Mouse (Mus musculus) C2C12 (cell line): ENCODE measurements around the gene Cul9.

ENCODE experiments used
- CEBPB ChIP-seq: IDR thresholded peaks from one replicate; pipeline ENCODE4 v1.6.1; 2011; ENCODE audit warnings: low read depth, mild to moderate bottlenecking, control low read depth, moderate library complexity
- CTCF ChIP-seq: IDR thresholded peaks from one replicate; pipeline ENCODE4 v1.5.1; 2011; ENCODE audit not compliant: control insufficient read depth, insufficient read depth, insufficient read length
- FOSL1 ChIP-seq: IDR thresholded peaks from one replicate; pipeline ENCODE4 v1.8.0; 2011; ENCODE audit warnings: mild to moderate bottlenecking, low read length; ENCODE audit not compliant: poor library complexity, insufficient read depth, severe bottlenecking
- MAX ChIP-seq: IDR thresholded peaks from one replicate; pipeline ENCODE4 v1.6.1; 2011; ENCODE audit warnings: mild to moderate bottlenecking, control low read depth
- MYOD1 ChIP-seq: IDR thresholded peaks from one replicate; pipeline ENCODE4 v1.6.1; 2011; ENCODE audit warnings: low read depth; ENCODE audit not compliant: control insufficient read depth, insufficient read length
- MYOG ChIP-seq: IDR thresholded peaks from one replicate; pipeline ENCODE4 v1.6.1; 2011; ENCODE audit not compliant: control insufficient read depth, insufficient read length; ENCODE audit errors: extremely low read depth
- USF1 ChIP-seq: IDR thresholded peaks from one replicate; pipeline ENCODE4 v1.6.1; 2011; ENCODE audit warnings: low read depth, mild to moderate bottlenecking, control low read depth, moderate library complexity

- no peak for TF ChIP-seq CTCF
- no peak for TF ChIP-seq MYOG
- no peak for TF ChIP-seq CEBPB
- TF ChIP-seq MAX, result no peak
- no peak for TF ChIP-seq FOSL1
- no peak for TF ChIP-seq USF1
- TF ChIP-seq MYOD1, result no peak
Measured at GRCm38 (mm10) chr17:46576070-46576469, 29.9 kb upstream of the Cul9 start.
